Mouse (Mus musculus) testis, adult 2 months (tissue): ENCODE results near the gene Mob1a.

ENCODE experiments used
- CTCF ChIP-seq: fragments of 200-500 bp; IDR thresholded peaks from 2 replicates; pipeline ENCODE4 v1.5.1; 2012; ENCODE audit warnings: low read depth, mild to moderate bottlenecking, inconsistent platforms, low read length, moderate library complexity; ENCODE audit not compliant: control insufficient read depth, insufficient read depth, insufficient replicate concordance
- POLR2A ChIP-seq: fragments of 200-500 bp; IDR thresholded peaks from 2 replicates; pipeline ENCODE4 v1.6.1; 2012; ENCODE audit warnings: low read depth, mild to moderate bottlenecking, inconsistent platforms, low read length, moderate library complexity; ENCODE audit not compliant: control insufficient read depth

DNA sequence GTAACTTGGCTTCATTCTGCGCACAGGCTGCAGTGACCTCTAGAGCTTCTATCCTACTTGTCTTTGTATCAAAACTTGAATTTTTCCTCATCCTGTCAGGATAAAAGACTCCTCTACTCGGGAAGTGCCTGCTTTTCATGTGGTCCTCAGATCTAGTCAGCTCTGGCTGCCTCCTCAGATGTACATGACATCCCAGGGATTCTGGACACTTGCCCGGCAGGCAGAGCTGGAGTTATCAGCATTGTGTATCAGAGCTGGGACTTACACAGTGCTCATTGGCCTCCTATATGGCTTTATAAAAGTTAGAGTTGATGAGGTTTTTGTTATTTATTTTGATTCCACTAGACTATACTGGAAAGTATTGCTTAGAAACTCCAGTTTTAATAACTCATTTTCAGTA is 15.6 kb downstream of the Mob1a start:
- TF ChIP-seq CTCF, result no peak
- no peak for TF ChIP-seq POLR2A
